Mouse (Mus musculus) intestine, postnatal 0 days (tissue): ENCODE data around the gene Ankrd11. TPM values are rescaled to one million over a fixed set of nuclear protein-coding genes. Genes with fewer than 3 reads are reported as not detected.

ENCODE experiments used
- ATAC-seq: fragments of 200-750 bp; cut with Nextera tagmentation; 2 replicates; pipeline ENCODE4 v1.8.0; 2017; ENCODE audit warnings: mild to moderate bottlenecking, moderate TSS enrichment, moderate library complexity
- H3K27ac ChIP-seq: fragments of 300-500 bp; sonication (generic); 2 replicates; pipeline ENCODE4 v1.5.1; 2014; ENCODE audit warnings: mild to moderate bottlenecking, low read depth, low read length, moderate library complexity
- H3K27me3 ChIP-seq: fragments of 300-500 bp; sonication (generic); replicated peaks from 2 replicates; pipeline ENCODE4 v1.6.1; 2014; ENCODE audit warnings: low read length, mixed read lengths; ENCODE audit not compliant: control insufficient read depth, insufficient read depth
- H3K36me3 ChIP-seq: fragments of 300-500 bp; sonication (generic); 2 replicates; pipeline ENCODE4 v1.6.1; 2014; ENCODE audit warnings: mild to moderate bottlenecking, moderate library complexity; ENCODE audit not compliant: control insufficient read depth, insufficient read depth
- H3K4me1 ChIP-seq: fragments of 300-500 bp; sonication (generic); replicated peaks from 2 replicates; pipeline ENCODE4 v1.6.1; 2014; ENCODE audit warnings: antibody characterized with exemption, low read length, mixed read lengths; ENCODE audit not compliant: control insufficient read depth, insufficient read depth
- H3K4me2 ChIP-seq: fragments of 300-500 bp; sonication (generic); replicated peaks from 2 replicates; pipeline ENCODE4 v1.6.1; 2014; ENCODE audit warnings: low read depth, mild to moderate bottlenecking, moderate library complexity
- H3K4me3 ChIP-seq: fragments of 300-500 bp; sonication (generic); 2 replicates; pipeline ENCODE4 v1.5.1; 2014; ENCODE audit warnings: low read depth, low read length
- H3K9ac ChIP-seq: fragments of 300-500 bp; sonication (generic); 2 replicates; pipeline ENCODE4 v1.6.1; 2014; ENCODE audit warnings: mild to moderate bottlenecking, low read depth, low read length
- H3K9me3 ChIP-seq: fragments of 300-500 bp; sonication (generic); 2 replicates; pipeline ENCODE4 v1.6.1; 2016; ENCODE audit warnings: mixed run types; ENCODE audit not compliant: control insufficient read depth
- CTCF ChIP-seq: sonication (generic); IDR thresholded peaks from 2 replicates; pipeline ENCODE4 v1.5.1; 2016; ENCODE audit warnings: low read depth, mild to moderate bottlenecking, control low read depth, antibody characterized with exemption, moderate library complexity
- WGBS: fragments of 180-500 bp; shearing (Covaris S2); extraction: QIAGEN DNeasy Blood & Tissue Kit; methylation state at CpG from one replicate; pipeline ENCODE4 v1.1.7; 2014; 5-methylcytosine and 5-hydroxymethylcytosine counted together
- polyA plus RNA-seq: library from polyadenylated mRNA; unstranded; fragments of >200 nt; fragmentation: Nextera tagmentation; extraction: Ambion mirVana; gene quantifications from 2 replicates; pipeline ENCODE4 v1.2.1, GENCODE M21; 2015

Ankrd11 gene
- polyA plus RNA-seq, 1 experiment from 2014 or later: 41.2 TPM

DNA sequence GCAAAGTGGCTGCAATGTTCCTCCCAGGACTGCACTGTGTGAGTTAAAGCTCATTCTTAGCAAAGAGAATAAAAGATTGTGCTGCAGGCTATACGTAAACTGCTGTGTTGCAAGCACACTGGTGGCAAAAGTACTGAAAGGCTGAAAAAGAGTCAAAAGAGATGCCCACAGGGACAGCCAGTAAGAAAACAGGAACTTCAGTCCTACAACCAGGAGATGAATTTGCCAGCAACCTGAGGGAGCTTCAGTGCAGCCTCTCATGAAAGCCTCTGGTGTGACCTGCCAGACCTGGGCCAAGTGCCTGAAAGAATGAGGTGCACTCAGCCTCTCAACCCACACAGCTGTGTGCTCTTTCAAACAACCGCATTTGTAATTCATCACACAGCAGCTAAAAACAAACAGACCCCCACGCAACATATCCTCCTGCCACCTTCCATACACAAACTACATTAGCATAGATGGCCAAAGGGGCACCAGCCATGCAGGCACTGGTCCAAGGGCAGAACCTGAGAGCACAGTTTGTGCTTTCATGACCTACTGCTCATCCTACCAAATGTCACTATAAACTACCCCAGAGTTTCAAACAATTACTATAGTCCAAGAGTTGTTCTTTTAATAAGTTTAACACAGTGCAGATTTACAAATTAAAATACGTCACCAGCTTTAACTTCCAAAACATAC is 23.5 kb downstream of the Ankrd11 start:
- Histone ChIP-seq H3K4me1 (peaks cover 30% of the 10 kb centered on the region), H3K27me3 (no peaks in the 10 kb centered on the region), H3K9me3 (no peaks in the 10 kb centered on the region), H3K4me2 (no peak overlapping the region), H3K36me3 (no peaks in the 10 kb centered on the region), H3K4me3 (no peak overlapping the region), H3K9ac (no peak overlapping the region; the same call in 1 of the 2 replicates), H3K27ac (peak overlapping the region; percentile 51; the same call in 1 of the 2 replicates)
- TF ChIP-seq CTCF: no peak
- WGBS: 54% methylated on average over 4 of the region's 4 CpGs
- no peak for ATAC-seq

GRCm38 (mm10) chr8:123017143-123017542 is 24.9 kb downstream of the Ankrd11 start:
- H3K27ac ChIP-seq: peak overlapping the region; percentile 51
- WGBS: 37% methylated on average over 4 of the region's 4 CpGs
- H3K9ac ChIP-seq: no peak overlapping the region
- H3K9me3 ChIP-seq: no peaks in the 10 kb centered on the region
- H3K4me1 ChIP-seq: peaks cover 24% of the 10 kb centered on the region
- no peaks in the 10 kb centered on the region for H3K36me3 ChIP-seq
- peak; percentile 55 for ATAC-seq
- no peaks in the 10 kb centered on the region for H3K27me3 ChIP-seq
- no peak overlapping the region for H3K4me3 ChIP-seq
- TF ChIP-seq CTCF: no peak
- peak overlapping the region; percentile 10; the same call in 1 of the 2 replicates for H3K4me2 ChIP-seq

- ATAC-seq: no peak
- Histone ChIP-seq H3K4me1 (peaks cover 17% of the 10 kb centered on the region), H3K36me3 (no peaks in the 10 kb centered on the region), H3K4me2 (no peak overlapping the region), H3K9ac (no peak overlapping the region), H3K4me3 (no peak overlapping the region), H3K9me3 (no peaks in the 10 kb centered on the region), H3K27me3 (no peaks in the 10 kb centered on the region), H3K27ac (peak overlapping the region; percentile 51; the same call in 1 of the 2 replicates)
- no peak for TF ChIP-seq CTCF
- 40% methylated on average over 3 of the region's 3 CpGs for WGBS
These were observed 27.0 kb downstream of the Ankrd11 start for GRCm38 (mm10) chr8:123015074-123015473.

DNA sequence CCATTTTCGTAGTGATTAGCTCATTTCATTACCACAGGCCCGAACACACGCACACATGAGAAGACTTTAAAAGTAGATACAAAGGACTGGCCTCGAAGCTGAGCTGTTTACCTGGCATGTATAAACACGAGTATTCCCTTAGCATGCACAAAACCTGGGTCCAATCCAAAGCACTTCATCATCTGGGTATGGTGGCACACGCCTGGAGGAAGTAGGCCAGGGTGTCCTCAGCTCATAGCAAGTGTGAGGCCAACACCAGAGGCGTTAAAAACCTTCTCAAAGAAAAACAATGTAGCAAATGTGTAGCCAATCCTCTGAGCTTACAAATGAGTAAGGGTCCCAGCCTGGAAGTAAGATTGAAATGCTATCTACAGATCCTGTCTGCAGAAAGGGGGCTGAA is 27.6 kb downstream of the Ankrd11 start:
- Histone ChIP-seq H3K4me2 (no peak overlapping the region), H3K4me1 (peaks cover 17% of the 10 kb centered on the region), H3K27ac (no peak overlapping the region), H3K4me3 (no peak overlapping the region), H3K9ac (no peak overlapping the region), H3K9me3 (no peaks in the 10 kb centered on the region), H3K27me3 (no peaks in the 10 kb centered on the region), H3K36me3 (no peaks in the 10 kb centered on the region)
- no peak for TF ChIP-seq CTCF
- 69% methylated on average over 7 of the region's 7 CpGs for WGBS
- ATAC-seq: no peak

- H3K27me3 ChIP-seq: no peaks in the 10 kb centered on the region
- TF ChIP-seq CTCF: no peak
These were observed 30.8 kb downstream of the Ankrd11 start for GRCm38 (mm10) chr8:123011321-123011720.

DNA sequence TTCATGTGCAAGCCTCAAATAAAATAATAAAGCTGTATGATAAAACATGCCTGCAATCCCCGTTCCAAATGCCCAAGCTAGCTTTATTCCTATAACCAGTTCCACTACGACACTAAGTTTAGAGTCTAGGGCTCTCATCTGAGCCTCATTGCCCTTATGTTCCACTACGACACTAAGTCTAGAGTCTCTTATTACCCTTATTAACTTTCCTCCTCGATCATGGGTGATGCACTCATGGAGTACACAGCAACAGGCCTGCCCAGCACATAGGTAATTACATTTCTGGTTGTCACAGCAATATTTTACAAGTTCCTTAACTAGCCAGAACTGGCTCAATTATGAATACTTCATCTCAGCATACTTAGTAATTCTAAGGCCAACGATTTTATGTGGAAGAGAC is 36.3 kb downstream of the Ankrd11 start:
- no peaks in the 10 kb centered on the region for H3K27me3 ChIP-seq
- 39% methylated on average over 5 of the region's 5 CpGs for WGBS
- ATAC-seq: peak; percentile 63
- no peak overlapping the region for H3K4me3 ChIP-seq
- H3K4me2 ChIP-seq: 0 out of 2 replicates have a peak overlapping the region, but pooled peaks have one; percentile 13
- no peaks in the 10 kb centered on the region for H3K9me3 ChIP-seq
- H3K36me3 ChIP-seq: no peaks in the 10 kb centered on the region
- peaks cover 13% of the 10 kb centered on the region for H3K4me1 ChIP-seq
- H3K9ac ChIP-seq: no peak overlapping the region
- H3K27ac ChIP-seq: peak overlapping the region; percentile 60
- no peak for TF ChIP-seq CTCF

More at GRCm38 (mm10) chr8:123011321-123011720, 30.8 kb downstream of the Ankrd11 start:
- Histone ChIP-seq H3K9ac (no peak overlapping the region), H3K9me3 (no peaks in the 10 kb centered on the region), H3K36me3 (no peaks in the 10 kb centered on the region), H3K4me3 (no peak overlapping the region), H3K4me2 (no peak overlapping the region), H3K4me1 (peaks cover 12% of the 10 kb centered on the region), H3K27ac (no peak overlapping the region)
- no peak for ATAC-seq
